Mouse (Mus musculus) G1E (cell line): Measurements from ENCODE around the gene Map4k4.
A peak's percentile ranks its signal among the peaks of the same experiment; 100 is the strongest.

ENCODE experiments used
- CTCF ChIP-seq: IDR thresholded peaks from 2 replicates; pipeline ENCODE4 v1.5.1; 2012; ENCODE audit warnings: low read depth, low read length, inconsistent platforms, mixed read lengths
- GATA1 ChIP-seq: IDR thresholded peaks from 2 replicates; pipeline ENCODE4 v1.6.1; 2012; ENCODE audit warnings: borderline replicate concordance, low read length, inconsistent platforms, mixed read lengths
- GATA2 ChIP-seq: IDR thresholded peaks from 2 replicates; pipeline ENCODE4 v1.6.1; 2012; ENCODE audit warnings: low read depth, low read length, inconsistent platforms, borderline replicate concordance
- POLR2AphosphoS5 ChIP-seq: IDR thresholded peaks from 2 replicates; pipeline ENCODE4 v1.6.1; 2012; ENCODE audit warnings: low read depth, low read length, inconsistent platforms; ENCODE audit not compliant: insufficient replicate concordance
- TAL1 ChIP-seq: conservative IDR thresholded peaks from 2 replicates; pipeline ENCODE4 v1.6.1; 2012; ENCODE audit warnings: low read depth, low read length, inconsistent platforms, mixed read lengths

DNA sequence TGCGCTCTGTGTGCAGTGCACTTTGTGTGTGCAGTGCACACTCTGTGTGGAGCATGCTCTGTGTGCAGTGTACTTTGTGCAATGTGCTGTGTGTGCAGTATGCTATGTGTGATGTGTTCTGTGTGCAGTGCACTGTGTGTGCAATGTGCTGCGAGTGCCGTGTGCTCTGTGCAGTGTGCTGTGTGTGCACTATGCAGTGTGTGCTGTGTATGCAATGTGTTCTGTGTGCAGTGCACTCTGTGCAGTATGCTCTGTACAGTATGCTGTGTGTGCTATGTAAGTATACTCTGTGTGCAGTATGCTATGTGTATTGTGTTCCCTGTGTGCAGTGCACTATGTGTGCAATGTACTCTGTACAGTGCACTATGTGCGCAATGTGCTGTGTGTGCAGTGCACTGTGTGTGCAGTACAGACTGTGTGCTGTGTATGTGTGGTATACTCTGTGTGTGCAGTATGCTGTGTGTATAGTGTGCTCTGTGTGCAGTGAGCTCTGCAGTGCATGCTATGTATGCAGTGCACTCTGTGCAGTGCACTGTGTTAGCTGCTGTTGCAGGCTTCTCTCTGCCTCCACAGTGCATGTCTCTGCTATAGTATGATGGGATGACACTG lies 105.4 kb downstream of the Map4k4 start:
- TF ChIP-seq GATA2 (0 out of 2 replicates have a peak, but pooled peaks have one; percentile 7), CTCF (no peak), POLR2AphosphoS5 (peak; percentile 88; the same call in 1 of the 2 replicates), GATA1 (no peak), TAL1 (no peak)
